Mouse (Mus musculus) heart, postnatal 0 days (tissue): Measurements from ENCODE around the gene Plpp3. TPM values are rescaled to one million over a fixed set of nuclear protein-coding genes. Genes with fewer than 3 reads are reported as not detected.

Experiments used
- ATAC-seq: fragments of 200-750 bp; cut with Nextera tagmentation; 2 replicates; pipeline ENCODE4 v1.8.0; 2017; ENCODE audit warnings: low read depth, moderate number of reproducible peaks, moderate library complexity; ENCODE audit not compliant: insufficient read depth
- DNase-seq: peaks from one replicate; pipeline ENCODE4 v3.0.0-alpha.2; 2016; ENCODE audit warnings: low spot score
- H3K27ac ChIP-seq: fragments of 300-500 bp; sonication (generic); 2 replicates; pipeline ENCODE4 v1.5.1; 2014; ENCODE audit warnings: low read depth, mild to moderate bottlenecking
- H3K27me3 ChIP-seq: fragments of 300-500 bp; sonication (generic); 2 replicates; pipeline ENCODE4 v1.6.1; 2014; ENCODE audit warnings: low read length, mixed read lengths; ENCODE audit not compliant: control insufficient read depth, insufficient read depth
- H3K36me3 ChIP-seq: fragments of 300-500 bp; sonication (generic); replicated peaks from 2 replicates; pipeline ENCODE4 v1.6.1; 2014; ENCODE audit warnings: low read length, mixed read lengths; ENCODE audit not compliant: control insufficient read depth, insufficient read depth
- H3K4me1 ChIP-seq: fragments of 300-500 bp; sonication (generic); 2 replicates; pipeline ENCODE4 v1.6.1; 2014; ENCODE audit warnings: antibody characterized with exemption; ENCODE audit not compliant: control insufficient read depth, insufficient read depth
- H3K4me2 ChIP-seq: fragments of 300-500 bp; sonication (generic); 2 replicates; pipeline ENCODE4 v1.6.1; 2014; ENCODE audit warnings: low read depth, mild to moderate bottlenecking, low read length, moderate library complexity
- H3K4me3 ChIP-seq: fragments of 300-500 bp; sonication (generic); 2 replicates; pipeline ENCODE4 v1.5.1; 2014; ENCODE audit warnings: low read depth, low read length
- H3K9ac ChIP-seq: fragments of 300-500 bp; sonication (generic); replicated peaks from 2 replicates; pipeline ENCODE4 v1.6.1; 2014; ENCODE audit warnings: low read depth, low read length, mixed read lengths
- H3K9me3 ChIP-seq: fragments of 300-500 bp; sonication (generic); replicated peaks from 2 replicates; pipeline ENCODE4 v1.6.1; 2016; ENCODE audit warnings: low read length; ENCODE audit not compliant: control insufficient read depth
- CTCF ChIP-seq: IDR thresholded peaks from 2 replicates; pipeline ENCODE4 v1.5.1; 2016; ENCODE audit warnings: antibody characterized with exemption, control low read depth, low read depth
- EP300 ChIP-seq: IDR thresholded peaks from 2 replicates; pipeline ENCODE4 v1.6.1; 2016; ENCODE audit warnings: antibody characterized with exemption, low read depth
- WGBS: fragments of 180-500 bp; shearing (Covaris S2); extraction: QIAGEN DNeasy Blood & Tissue Kit; methylation state at CpG from one replicate; pipeline ENCODE4 v1.1.7; 2014; 5-methylcytosine and 5-hydroxymethylcytosine counted together
- polyA plus RNA-seq: library from polyadenylated mRNA; unstranded; fragments of >200 nt; fragmentation: Nextera tagmentation; extraction: Ambion mirVana; gene quantifications from 2 replicates; pipeline ENCODE4 v1.2.1, GENCODE M21; 2015
- total RNA-seq: library from RNA; depleted of rRNA; stranded (reverse); fragments of >200 nt; gene quantifications from 2 replicates; pipeline ENCODE4 v1.2.3, GENCODE M21; 2014; ENCODE audit warnings: low replicate concordance

The Plpp3 gene
- total and polyA plus RNA-seq, 2 experiments from 2014 or later, result 56.4 to 57.0 TPM

DNA sequence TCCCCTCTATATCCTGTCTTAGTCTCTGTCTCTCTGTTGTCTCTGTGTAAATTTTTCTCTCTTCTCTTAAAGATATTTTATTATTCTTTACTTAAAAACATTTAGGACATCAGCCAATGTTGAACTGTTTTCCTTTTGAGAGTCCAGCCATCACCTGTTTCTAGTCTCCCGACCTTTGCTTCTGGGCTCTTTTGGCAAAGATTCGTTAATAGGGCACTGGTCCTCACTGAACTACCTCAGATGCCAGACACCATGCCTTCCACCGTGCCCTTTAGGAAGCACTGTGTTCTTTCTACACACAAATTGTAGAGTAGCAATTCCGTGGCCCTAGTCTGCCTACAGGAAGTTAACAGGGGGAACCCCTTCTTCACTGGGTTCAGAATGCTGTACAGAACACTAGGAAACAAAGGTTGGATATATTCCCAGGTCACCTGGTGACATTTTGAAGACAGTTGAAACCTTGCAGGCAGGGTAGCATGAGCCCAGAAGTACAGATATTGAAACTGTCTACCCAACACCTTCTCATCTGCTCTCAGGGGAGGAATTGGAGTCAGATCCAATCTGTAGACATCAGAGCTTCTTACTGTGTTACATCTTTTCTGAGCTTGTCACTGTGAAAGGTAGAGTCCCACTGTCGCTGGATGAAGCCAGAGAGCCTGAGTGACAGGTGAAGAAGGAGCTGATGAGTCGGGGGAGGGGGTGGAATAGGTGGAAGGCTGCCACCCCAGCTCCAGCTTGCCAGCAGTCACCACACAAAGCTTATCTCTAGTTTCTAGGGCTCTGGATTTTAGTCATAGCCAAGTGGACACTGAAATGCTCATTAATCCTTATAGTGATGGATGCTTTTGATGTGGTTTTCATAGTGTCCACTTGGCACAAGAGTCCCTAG is 96.5 kb downstream of the Plpp3 start:
- Histone ChIP-seq H3K4me1 (peaks cover 22% of the 10 kb centered on the region; the same call in 1 of the 2 replicates), H3K4me2 (no peak overlapping the region), H3K27ac (no peak overlapping the region), H3K27me3 (no peaks in the 10 kb centered on the region), H3K9me3 (no peaks in the 10 kb centered on the region), H3K4me3 (no peak overlapping the region), H3K36me3 (no peaks in the 10 kb centered on the region), H3K9ac (no peak overlapping the region)
- TF ChIP-seq CTCF (no peak), EP300 (no peak)
- no peak for DNase-seq
- 57% methylated on average over 6 of the region's 6 CpGs for WGBS
- no peak for ATAC-seq

GRCm38 (mm10) chr4:105254365-105254764 is 97.2 kb downstream of the Plpp3 start:
- WGBS, result 90% methylated on average over 4 of the region's 4 CpGs

DNA sequence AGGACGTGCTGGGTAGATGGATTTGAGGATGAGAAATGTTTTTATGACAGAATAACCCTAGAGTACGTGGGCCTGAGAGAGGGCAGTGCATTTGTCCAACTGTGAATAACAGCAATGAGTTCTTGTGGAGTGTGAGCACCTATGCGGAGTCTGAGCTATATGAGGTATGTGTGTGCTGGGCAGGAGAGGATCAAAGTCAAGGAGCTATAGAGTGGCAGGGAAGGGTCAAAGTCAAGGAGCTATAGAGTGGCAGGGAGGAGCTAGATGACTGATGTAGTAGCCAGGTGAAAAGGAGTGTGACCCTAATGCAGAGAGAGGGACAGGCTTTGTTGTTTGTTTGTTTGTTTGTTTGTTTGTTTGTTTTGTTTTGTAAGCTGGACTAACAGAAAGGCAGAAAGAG is 98.0 kb downstream of the Plpp3 start:
- no peaks in the 10 kb centered on the region for H3K9me3 ChIP-seq
- peaks cover 22% of the 10 kb centered on the region; the same call in 1 of the 2 replicates for H3K4me1 ChIP-seq
- H3K4me3 ChIP-seq, result no peak overlapping the region
- TF ChIP-seq EP300 (no peak), CTCF (no peak)
- 90% methylated on average over 3 of the region's 3 CpGs for WGBS
- no peaks in the 10 kb centered on the region for H3K36me3 ChIP-seq
- H3K4me2 ChIP-seq, result no peak overlapping the region
- no peak overlapping the region for H3K9ac ChIP-seq
- H3K27ac ChIP-seq, result no peak overlapping the region
- no peak for DNase-seq
- ATAC-seq, result no peak
- no peaks in the 10 kb centered on the region for H3K27me3 ChIP-seq

More at GRCm38 (mm10) chr4:105254365-105254764, 97.2 kb downstream of the Plpp3 start:
- DNase-seq (no peak), ATAC-seq (no peak)
- Histone ChIP-seq H3K36me3 (no peaks in the 10 kb centered on the region), H3K9me3 (no peaks in the 10 kb centered on the region), H3K4me3 (no peak overlapping the region), H3K4me2 (no peak overlapping the region), H3K27ac (no peak overlapping the region), H3K9ac (no peak overlapping the region), H3K27me3 (no peaks in the 10 kb centered on the region), H3K4me1 (peaks cover 22% of the 10 kb centered on the region; the same call in 1 of the 2 replicates)
- no peak for TF ChIP-seq EP300

- ATAC-seq (no peak; the same call in 1 of the 2 replicates), DNase-seq (no peak)
- H3K4me3 ChIP-seq, result no peak overlapping the region
- no peak overlapping the region for H3K27ac ChIP-seq
- H3K4me1 ChIP-seq, result peaks cover 37% of the 10 kb centered on the region
- H3K9ac ChIP-seq, result no peak overlapping the region
- H3K36me3 ChIP-seq, result no peaks in the 10 kb centered on the region
- TF ChIP-seq EP300 (no peak), CTCF (no peak)
- 63% methylated on average over 11 of the region's 11 CpGs for WGBS
- no peaks in the 10 kb centered on the region for H3K27me3 ChIP-seq
- H3K9me3 ChIP-seq, result no peaks in the 10 kb centered on the region
- no peak overlapping the region for H3K4me2 ChIP-seq
These were observed 100.8 kb downstream of the Plpp3 start for GRCm38 (mm10) chr4:105257667-105258560.

- Histone ChIP-seq H3K9ac (no peak overlapping the region), H3K9me3 (no peaks in the 10 kb centered on the region), H3K4me3 (no peak overlapping the region), H3K4me2 (no peak overlapping the region), H3K4me1 (peaks cover 28% of the 10 kb centered on the region), H3K27me3 (no peaks in the 10 kb centered on the region), H3K36me3 (no peaks in the 10 kb centered on the region), H3K27ac (no peak overlapping the region)
- DNase-seq (no peak), ATAC-seq (no peak)
- WGBS, result 70% methylated on average over 2 of the region's 2 CpGs
- TF ChIP-seq CTCF, result no peak
- no peak for TF ChIP-seq EP300
These were observed 103.2 kb downstream of the Plpp3 start for GRCm38 (mm10) chr4:105260385-105260784.
